Mouse (Mus musculus) hindlimb bud, embryonic 11.5 days (tissue): ENCODE results near the gene Atf2.

Experiments used
- DNase-seq: peaks from one replicate; pipeline ENCODE4 v3.0.0-alpha.2; 2012; ENCODE audit warnings: low read depth, low spot score; ENCODE audit errors: extremely low spot score

The Atf2 gene

GRCm38 (mm10) chr2:73779016-73779595, 113.3 kb downstream of the Atf2 start:
- DNase-seq = no peak

DNA sequence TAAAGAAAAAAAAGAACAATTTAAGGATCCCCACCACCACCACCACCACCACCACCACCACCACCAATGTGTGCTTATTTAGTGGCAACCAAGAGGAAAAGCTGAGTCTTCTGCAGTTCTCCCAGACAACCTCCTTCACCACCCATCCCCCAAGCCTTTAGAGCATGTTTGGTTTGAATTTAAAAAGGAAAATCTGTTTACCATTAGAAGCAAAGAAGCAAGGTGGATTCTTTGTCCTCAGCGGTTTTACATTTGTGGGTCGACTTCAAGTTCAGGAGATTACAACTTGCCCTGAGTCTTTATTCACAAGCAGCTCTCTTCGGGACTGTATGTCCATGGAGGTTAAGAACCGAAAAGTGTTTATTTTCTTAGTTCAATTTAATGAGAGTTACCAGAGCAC, 115.5 kb downstream of the Atf2 start:
- no peak for DNase-seq

DNA sequence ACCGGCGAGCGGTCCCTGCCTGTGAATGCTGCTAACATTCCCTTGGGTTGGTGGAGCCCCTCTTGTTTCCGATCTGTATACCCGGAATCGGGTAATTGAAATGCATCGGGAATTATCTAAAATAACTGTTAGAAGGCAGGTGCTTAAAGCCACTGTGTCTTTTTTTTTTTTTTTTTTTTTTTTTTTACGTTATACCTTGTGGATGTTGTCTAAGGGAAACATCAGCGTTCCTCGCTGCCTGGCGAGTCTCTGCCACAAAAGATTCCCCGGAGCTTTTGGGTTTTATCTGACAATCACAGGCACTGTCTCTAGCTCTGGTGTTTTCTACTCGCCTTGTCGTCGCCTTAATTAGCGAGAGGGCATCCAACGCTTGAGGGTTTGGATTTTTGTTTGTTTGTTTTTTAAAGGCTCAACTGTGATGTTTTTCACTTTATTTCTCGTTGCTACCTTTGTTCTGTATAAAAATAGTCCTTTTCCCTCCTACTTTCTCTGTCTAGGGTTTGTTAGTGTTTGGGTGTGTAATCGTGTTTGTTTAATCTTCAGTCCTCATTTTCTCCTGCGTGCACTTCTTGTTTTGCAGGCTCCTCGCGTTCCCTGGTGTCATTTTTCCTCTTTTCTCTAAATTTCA, 116.6 kb downstream of the Atf2 start:
- DNase-seq = no peak

GRCm38 (mm10) chr2:73774786-73775682, 117.4 kb downstream of the Atf2 start, which contains the start of gene Chn1:
TSS of gene Chn1 (minus strand) at chr2:73775346.
- DNase-seq = no peak

GRCm38 (mm10) chr2:73772945-73773344, 119.5 kb downstream of the Atf2 start:
- no peak for DNase-seq

DNA sequence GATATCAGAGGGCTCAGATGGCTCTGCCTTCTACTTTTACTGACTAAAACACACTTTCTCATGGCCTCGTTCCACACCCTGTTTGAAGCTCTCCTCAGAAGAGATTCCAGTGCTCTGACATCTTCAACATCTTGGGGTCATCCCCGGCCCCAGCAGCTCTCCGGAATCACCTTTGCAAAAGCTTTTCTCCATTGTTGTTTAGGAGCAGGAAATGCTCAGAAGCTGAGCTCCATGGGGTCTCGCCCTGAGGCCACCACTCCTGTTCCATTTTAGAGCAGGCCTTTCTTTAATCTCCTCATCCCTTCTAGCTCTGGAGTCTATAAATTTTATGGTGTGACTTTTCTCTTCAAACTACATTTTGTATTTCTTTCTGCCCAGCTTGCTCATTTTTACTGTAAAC, 123.8 kb downstream of the Atf2 start:
- DNase-seq = no peak
